Mouse (Mus musculus) CD8-positive naive resting alpha-beta T cell, adult 2 months (primary cell): ENCODE results near the gene Lpcat3.
"Not testable (repeated sequence)": the region's sequence is repeated elsewhere in the genome, so short reads cannot be mapped to it uniquely, and the experiment has no call there.

Source experiments
- DNase-seq, 2 experiments: peaks; one replicate each; pipeline ENCODE4 v3.0.0; 2022; ENCODE audit warnings: low read depth in 2 of 2, low spot score in 2 of 2

Gene Lpcat3

DNA sequence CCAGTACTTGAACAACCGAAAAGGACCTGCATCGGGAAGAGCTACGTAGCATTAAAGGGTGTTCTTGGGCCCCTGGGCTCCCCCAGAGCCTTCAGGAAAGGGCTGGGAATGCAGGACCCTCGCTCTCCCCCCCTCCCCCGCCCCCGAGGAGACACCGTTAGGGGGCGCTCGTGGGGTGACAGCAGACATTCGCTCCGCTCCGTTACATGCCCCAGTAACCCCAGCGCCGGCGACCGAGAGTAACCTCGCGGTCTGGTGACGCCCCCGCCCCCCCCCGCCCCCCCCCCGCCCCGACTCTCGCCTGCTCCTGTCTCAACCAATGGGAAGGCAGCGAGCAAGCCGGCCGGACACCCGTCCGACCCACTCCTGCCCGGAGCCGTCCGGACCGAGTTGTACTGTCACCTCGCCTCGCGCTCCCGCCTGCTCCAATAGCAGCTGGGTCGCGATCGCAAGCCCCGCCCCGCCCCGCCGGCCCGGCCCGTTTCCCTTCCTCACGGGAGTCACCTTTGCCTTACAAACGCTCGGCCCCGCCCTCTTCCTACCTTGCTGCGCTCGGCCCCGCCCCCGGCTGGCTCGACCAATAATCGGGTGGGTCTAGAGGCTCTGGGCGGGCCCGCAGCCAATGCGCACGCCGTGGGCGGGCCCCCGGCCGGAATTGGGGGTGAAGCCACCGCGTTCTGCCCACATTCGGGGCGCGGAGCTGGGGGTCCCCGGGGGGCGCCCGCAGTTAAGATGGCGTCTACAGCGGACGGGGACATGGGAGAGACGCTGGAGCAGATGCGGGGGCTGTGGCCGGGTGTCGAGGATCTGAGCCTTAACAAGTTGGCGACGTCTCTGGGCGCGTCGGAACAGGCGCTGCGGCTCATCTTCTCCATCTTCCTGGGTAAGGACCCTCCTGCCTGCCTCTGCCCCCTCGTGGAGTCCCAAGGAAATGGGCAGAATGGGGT, at the start of gene Lpcat3:
Gene Lpcat3, plus strand, starts transcription at position 551 of the 947 bp plus-strand sequence.
- peak; percentile 99 for DNase-seq

DNA sequence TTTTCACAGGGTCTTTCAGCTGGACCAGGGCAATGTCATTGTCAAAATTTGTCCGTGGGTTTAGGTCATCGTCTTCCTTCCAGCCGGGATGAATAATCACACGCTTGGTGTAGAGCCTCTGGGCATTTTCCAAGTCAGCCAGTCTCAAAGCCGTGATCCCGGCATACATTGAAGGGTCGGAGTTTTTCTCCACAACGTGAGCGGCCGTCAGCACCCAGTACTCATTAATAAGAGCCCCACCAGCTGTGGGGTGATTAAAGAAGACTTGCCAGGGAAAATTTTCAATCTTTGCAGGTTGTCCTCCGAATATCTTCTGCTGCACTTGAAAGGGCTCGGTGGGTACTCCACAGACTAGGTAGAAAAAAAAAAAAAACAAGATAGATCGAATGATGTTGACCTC, 37.2 kb upstream of the Lpcat3 start:
- no peak for DNase-seq

- not testable (repeated sequence) for DNase-seq
Measured at GRCm38 (mm10) chr6:124626184-124626583, 36.6 kb upstream of the Lpcat3 start.

DNA sequence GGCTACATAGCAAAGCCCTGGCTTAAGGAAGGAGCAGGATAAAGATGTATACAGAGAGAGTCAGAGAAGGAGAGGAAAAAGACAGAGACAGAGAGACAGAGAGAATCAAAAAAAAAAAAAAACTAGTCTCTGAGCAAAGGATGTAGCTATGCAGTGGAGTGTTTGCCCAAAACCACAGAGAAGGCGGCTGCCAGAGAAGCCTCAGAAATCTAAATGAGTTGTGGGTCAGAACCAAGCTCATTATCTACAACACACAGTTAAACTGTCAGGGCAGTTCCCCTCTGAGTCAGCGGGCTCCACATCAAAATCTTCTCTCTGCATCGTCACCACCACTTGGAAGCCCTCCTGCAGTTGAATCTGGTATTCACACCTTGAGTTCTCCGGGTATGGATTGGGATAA, 32.1 kb upstream of the Lpcat3 start:
- no peak for DNase-seq

- not testable (repeated sequence) for DNase-seq
Measured at GRCm38 (mm10) chr6:124635985-124636384, 26.8 kb upstream of the Lpcat3 start, which contains the start of gene C1s2. TSS of gene C1s2 (minus strand) at chr6:124636085.

- DNase-seq: not testable (repeated sequence)
Measured at GRCm38 (mm10) chr6:124636858-124637460, 25.9 kb upstream of the Lpcat3 start.

DNA sequence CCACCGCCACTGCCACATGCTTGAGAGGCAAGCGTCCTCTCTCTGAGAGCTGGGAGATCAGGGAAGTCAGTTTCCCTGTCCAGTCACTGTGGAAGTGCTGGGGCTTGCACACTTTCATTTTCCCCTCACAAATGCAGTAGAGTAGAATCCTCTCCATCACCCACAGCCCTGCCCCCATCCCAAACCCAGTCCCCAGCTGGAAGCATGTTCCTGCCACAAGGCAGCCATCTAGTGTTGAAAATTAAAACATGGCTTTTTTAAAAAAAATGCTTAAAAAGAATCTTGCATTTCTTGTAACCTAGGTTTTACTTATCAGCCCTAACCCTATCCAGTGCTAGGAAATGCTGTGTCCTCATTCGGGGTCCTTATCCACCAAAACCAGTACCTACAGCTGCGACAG, 22.8 kb upstream of the Lpcat3 start:
- DNase-seq: no peak

DNA sequence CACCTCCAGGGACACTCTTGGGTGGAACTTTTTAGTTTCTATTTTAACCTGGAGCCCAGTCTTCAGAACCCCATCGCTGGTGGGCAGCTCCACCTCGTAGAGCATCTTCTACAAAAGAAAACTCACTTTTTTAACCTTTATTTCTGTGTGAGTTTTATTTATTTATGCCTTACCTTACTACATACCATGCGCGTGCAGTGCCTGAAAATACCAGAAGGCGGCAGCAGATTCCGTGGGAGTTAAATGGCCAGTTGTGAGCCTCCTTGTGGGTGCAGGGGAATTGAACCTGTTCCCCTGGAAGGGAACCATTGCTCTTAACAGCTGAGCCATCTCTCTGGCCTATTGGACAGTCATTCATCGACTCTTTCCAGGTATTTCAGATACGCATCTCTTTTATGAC, 21.8 kb upstream of the Lpcat3 start:
- peak; percentile 70 to 80 for DNase-seq

GRCm38 (mm10) chr6:124646394-124646793, 16.4 kb upstream of the Lpcat3 start:
- DNase-seq: no peak

GRCm38 (mm10) chr6:124655893-124656292, 6.9 kb upstream of the Lpcat3 start:
- DNase-seq: no peak

DNA sequence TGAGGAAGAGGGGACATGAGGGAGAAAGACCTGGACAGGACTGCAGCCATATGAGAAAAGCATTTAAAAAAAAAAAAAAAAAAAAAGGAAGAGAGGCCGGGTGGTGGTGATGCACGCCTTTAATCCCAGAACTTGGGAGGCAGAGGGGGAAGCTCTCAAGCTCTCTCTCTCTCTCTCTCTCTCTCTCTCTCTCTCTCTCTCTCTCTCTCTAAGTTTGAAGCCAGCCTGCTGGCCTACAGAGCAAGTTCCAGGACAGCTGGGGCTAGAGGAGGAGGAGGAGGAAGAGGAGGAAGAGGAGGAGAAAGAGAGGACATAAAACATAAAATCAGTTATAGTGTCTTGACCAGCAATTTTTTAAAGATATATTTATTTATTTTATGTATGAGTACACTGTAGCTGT, 4.8 kb upstream of the Lpcat3 start:
- DNase-seq: no peak

DNA sequence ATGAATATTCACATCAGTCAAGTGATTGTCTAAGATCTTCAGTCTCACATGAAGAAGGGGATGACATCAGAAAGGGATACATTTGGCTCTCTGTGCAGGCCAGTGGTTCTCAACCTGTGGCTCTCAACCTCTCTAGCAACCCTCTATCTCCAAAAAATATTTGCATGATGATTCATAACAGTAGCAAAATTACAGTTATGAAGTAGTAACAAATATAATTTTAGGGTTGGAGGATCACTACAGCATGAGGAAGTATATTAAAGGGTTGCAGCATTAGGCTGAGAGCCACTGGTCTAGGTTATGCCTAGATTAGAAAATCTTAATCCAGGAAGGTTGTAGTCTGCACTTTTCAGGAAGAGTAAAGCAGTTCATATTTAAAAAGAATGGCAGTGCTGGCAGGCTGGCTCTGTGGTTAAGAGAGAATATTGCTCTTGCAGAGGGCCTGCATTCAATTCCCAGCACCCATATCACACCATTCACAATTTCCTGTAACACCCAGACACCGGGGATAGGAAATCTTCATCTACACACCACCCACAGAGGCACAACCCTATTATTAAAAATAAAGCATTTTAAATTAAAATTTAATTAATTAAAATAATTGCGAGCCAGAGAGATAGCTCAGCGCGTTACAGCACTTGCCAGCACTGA, 1.5 kb upstream of the Lpcat3 start:
- DNase-seq: no peak

DNA sequence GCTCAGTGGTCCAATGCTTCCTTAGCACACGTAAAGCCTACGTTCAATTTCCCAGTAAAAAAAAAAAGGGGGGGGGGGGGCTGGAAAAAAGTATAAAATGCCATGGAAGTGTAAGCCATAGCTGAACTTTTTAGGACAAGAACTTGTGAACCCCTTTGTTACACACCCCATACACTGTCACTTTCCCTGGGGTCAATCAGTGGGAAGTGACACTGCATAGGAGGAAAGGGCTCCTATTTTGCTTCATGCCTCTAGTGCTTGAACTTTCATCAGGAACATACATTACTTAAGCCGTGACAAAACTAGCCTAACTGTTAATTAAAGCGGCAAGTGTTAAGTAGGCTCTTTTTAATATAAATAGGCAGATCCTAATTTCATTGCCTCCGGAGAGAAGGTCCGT, 832 bp upstream of the Lpcat3 start:
- DNase-seq: no peak

DNA sequence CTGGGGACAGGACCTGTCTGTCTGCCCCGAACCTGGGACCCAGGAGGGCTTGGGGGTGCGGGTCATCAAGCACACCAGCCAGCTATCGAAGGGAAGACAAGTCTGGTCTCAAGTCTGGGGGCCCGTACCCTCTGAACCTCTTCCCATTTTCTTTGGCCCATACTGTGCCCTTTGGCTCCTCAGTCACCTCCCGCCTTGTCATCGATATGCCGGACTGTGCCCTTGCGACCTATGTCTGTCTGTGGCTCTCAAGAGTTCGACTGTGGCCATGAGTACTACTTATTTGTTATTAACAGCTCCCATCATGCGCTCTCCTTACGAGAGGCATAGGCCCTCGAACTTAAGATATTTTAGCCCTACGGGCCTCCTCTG, 583 bp downstream of the Lpcat3 start:
- DNase-seq: no peak

DNA sequence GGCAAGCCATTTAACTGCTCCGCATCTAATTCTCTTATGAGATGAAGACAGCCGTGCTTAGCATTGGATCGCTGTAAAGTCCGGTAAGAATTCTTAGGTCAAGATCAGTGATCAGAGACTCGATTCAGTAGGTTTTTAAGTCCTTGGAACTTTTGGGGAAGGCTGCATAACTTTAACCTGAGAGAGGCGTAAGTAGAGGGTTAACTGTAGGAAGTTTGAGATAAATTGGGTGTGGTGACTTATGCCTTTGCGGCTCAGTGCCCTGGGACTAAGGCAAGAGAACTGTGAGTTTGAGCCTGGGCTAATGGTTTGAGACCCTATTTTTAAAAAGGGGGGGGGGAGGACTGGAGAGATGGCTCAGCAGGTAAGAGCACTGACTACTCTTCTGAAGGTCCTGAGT, 1.4 kb downstream of the Lpcat3 start:
- DNase-seq: no peak

DNA sequence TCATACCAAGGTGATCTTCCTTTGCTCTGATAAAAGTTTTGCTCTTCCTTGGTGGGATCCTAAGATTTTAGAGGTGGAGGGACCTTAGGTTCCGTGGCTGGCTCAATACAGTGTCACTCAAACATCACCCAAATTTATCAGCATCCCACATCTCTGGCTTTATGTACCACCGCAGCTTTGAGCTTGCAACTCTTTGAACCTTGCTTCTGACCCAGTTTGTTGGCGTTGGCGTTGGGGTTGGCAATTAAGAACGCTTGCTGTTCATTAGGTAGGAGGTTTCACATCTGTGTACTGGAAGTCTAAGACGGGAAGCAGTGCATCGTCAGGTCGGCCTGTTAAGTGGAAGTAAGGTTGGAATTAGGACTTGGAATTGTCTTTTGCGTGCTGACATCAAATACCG, 2.2 kb downstream of the Lpcat3 start:
- no peak for DNase-seq

DNA sequence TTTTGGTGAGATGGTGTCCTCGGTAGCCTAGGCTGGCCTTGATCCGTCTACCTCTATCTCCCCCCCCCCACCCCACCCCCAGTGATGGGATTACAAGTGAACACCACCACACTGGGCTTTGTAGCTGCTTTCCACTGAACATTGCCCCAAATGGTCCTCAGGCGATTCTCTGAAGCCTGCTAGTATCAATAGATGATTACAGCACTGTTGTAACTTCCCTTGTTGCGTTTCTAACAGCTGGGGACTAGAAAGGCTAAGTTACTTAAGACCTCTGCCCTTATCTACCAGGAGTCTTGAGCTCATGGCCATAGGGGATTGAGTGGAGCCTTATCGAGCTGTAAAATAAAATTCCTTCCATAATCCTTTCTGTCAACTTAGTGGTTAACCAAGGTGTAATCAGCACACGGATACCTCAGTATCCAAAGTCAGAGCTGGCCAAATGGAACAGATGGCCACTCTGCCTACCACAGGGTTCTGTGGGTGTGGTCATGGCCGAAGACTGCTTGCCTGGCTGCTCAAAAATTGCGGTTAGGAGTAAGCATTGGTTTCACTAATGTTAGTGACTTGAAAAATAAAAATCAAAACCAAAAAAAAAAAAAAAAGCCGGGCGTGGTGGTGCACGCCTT, 6.5 kb downstream of the Lpcat3 start:
- no peak for DNase-seq

GRCm38 (mm10) chr6:124670281-124670900, 7.6 kb downstream of the Lpcat3 start:
- DNase-seq: no peak

DNA sequence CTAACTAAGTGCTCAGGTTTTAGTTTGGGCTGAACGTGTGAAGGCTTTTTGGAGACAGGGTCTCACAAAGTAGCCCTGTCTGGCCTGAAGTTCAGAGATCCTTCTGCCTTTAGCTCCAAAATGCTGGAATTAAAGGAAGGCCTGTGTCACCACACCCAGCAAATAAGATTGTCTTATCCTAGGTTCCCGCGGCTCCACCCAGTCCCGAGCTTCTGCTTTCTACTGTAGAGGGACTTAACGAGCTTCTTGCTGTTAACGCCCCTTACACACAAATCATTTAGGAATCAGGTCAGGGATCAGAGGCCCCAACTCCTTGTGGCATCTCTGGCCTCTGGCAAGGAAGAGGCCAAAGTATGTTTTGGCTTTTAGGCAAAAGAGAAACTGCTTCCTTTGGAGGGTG, 9.3 kb downstream of the Lpcat3 start:
- no peak for DNase-seq

- DNase-seq: no peak
Measured at GRCm38 (mm10) chr6:124673619-124674018, 10.8 kb downstream of the Lpcat3 start.

GRCm38 (mm10) chr6:124674591-124674990, 11.8 kb downstream of the Lpcat3 start:
- no peak for DNase-seq
